Mouse (Mus musculus) hindbrain, embryonic 14.5 days (tissue): ENCODE data around the gene Zgpat. TPM values are rescaled to one million over a fixed set of nuclear protein-coding genes. Genes with fewer than 3 reads are reported as not detected.

Source experiments
- ATAC-seq: fragments of 200-750 bp; cut with Nextera tagmentation; 2 replicates; pipeline ENCODE4 v1.8.0; 2017; ENCODE audit warnings: moderate number of reproducible peaks, mild to moderate bottlenecking, moderate TSS enrichment, moderate library complexity; ENCODE audit not compliant: low FRiP score
- DNase-seq: peaks from one replicate; pipeline ENCODE4 v3.0.0-alpha.2; 2015; ENCODE audit warnings: low spot score
- H3K27ac ChIP-seq: fragments of 300-500 bp; sonication (generic); 2 replicates; pipeline ENCODE4 v1.5.1; 2014; ENCODE audit warnings: mild to moderate bottlenecking, moderate library complexity
- H3K27me3 ChIP-seq: fragments of 300-500 bp; sonication (generic); 2 replicates; pipeline ENCODE4 v1.6.1; 2014; ENCODE audit warnings: mild to moderate bottlenecking, low read length, mixed read lengths; ENCODE audit not compliant: control insufficient read depth, insufficient read depth
- H3K36me3 ChIP-seq: fragments of 300-500 bp; sonication (generic); replicated peaks from 2 replicates; pipeline ENCODE4 v1.6.1; 2014; ENCODE audit not compliant: control insufficient read depth, insufficient read depth
- H3K4me1 ChIP-seq: fragments of 300-500 bp; sonication (generic); replicated peaks from 2 replicates; pipeline ENCODE4 v1.6.1; 2014; ENCODE audit warnings: antibody characterized with exemption, low read length, mixed read lengths; ENCODE audit not compliant: control insufficient read depth, insufficient read depth
- H3K4me2 ChIP-seq: fragments of 300-500 bp; sonication (generic); replicated peaks from 2 replicates; pipeline ENCODE4 v1.6.1; 2014; ENCODE audit warnings: mild to moderate bottlenecking, moderate library complexity
- H3K4me3 ChIP-seq: fragments of 300-500 bp; sonication (generic); replicated peaks from 2 replicates; pipeline ENCODE4 v1.5.1; 2014; ENCODE audit warnings: mild to moderate bottlenecking, low read length
- H3K9ac ChIP-seq: fragments of 300-500 bp; sonication (generic); 2 replicates; pipeline ENCODE4 v1.6.1; 2014
- H3K9me3 ChIP-seq: fragments of 300-500 bp; sonication (generic); 2 replicates; pipeline ENCODE4 v1.6.1; 2016; ENCODE audit warnings: low read length; ENCODE audit not compliant: control insufficient read depth
- WGBS: fragments of 180-500 bp; shearing (Covaris S2); extraction: QIAGEN DNeasy Blood & Tissue Kit; methylation state at CpG from one replicate; pipeline ENCODE4 v1.1.7; 2014; 5-methylcytosine and 5-hydroxymethylcytosine counted together
- polyA plus RNA-seq: library from polyadenylated mRNA; unstranded; fragments of >200 nt; fragmentation: Nextera tagmentation; extraction: Ambion mirVana; gene quantifications from 2 replicates; pipeline ENCODE4 v1.2.1, GENCODE M21; 2014

The Zgpat gene
- polyA plus RNA-seq, 1 experiment from 2014 or later: 67.6 TPM

- no peaks in the 10 kb centered on the region for H3K4me1 ChIP-seq
- no peak overlapping the region for H3K27ac ChIP-seq
- 43% methylated on average over 4 of the region's 4 CpGs for WGBS
- H3K9me3 ChIP-seq: no peaks in the 10 kb centered on the region
- H3K27me3 ChIP-seq: no peaks in the 10 kb centered on the region
- ATAC-seq (peak; percentile 79; the same call in 1 of the 2 replicates), DNase-seq (peak; percentile 93)
- no peak overlapping the region for H3K4me2 ChIP-seq
- H3K9ac ChIP-seq: no peak overlapping the region
- H3K4me3 ChIP-seq: no peak overlapping the region
- peaks cover 35% of the 10 kb centered on the region for H3K36me3 ChIP-seq
These were observed 28.0 kb downstream of the Zgpat start for GRCm38 (mm10) chr2:181392600-181393213.

GRCm38 (mm10) chr2:181394086-181394485 lies 29.4 kb downstream of the Zgpat start:
- H3K27me3 ChIP-seq: no peaks in the 10 kb centered on the region
- H3K9ac ChIP-seq: no peak overlapping the region
- H3K27ac ChIP-seq: no peak overlapping the region
- no peaks in the 10 kb centered on the region for H3K4me1 ChIP-seq
- WGBS: 96% methylated on average over 3 of the region's 3 CpGs
- H3K36me3 ChIP-seq: peaks cover 34% of the 10 kb centered on the region
- H3K9me3 ChIP-seq: no peaks in the 10 kb centered on the region
- no peak overlapping the region for H3K4me3 ChIP-seq
- no peak for DNase-seq
- H3K4me2 ChIP-seq: no peak overlapping the region
- no peak for ATAC-seq

DNA sequence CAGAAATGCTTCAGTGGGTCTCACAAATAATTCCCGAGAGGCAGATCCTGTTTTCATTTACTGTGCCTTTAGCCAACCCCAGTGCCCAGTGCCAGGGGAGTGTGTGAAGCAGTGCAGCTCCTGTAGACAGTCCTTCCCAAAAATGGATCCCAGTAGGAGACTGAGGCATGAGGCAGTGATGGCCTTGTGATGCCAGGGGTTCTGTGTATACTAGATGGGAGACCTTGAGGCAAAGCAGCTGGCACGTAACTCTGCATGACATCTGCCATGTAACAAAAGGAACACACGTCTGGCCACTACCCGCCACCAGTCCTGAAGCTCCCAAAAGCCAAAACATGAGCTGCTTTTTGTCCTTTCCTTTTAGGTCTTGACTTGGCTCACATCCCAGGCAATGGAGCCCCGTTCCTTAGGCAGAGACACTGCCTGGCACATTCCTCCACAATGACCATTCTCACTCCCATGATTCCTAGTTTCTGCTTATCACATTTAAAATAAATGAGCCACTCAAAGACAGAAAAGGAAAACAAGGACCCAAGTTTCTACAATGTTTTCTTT lies 32.6 kb downstream of the Zgpat start:
- Histone ChIP-seq H3K27ac (no peak overlapping the region), H3K4me1 (no peaks in the 10 kb centered on the region), H3K4me2 (no peak overlapping the region), H3K27me3 (no peaks in the 10 kb centered on the region), H3K4me3 (no peak overlapping the region), H3K36me3 (0 out of 2 replicates have a peak, but pooled peaks cover 6% of the 10 kb centered on the region), H3K9me3 (no peaks in the 10 kb centered on the region), H3K9ac (no peak overlapping the region)
- no peak for ATAC-seq
- 59% methylated on average over 5 of the region's 5 CpGs for WGBS
- DNase-seq: no peak

DNA sequence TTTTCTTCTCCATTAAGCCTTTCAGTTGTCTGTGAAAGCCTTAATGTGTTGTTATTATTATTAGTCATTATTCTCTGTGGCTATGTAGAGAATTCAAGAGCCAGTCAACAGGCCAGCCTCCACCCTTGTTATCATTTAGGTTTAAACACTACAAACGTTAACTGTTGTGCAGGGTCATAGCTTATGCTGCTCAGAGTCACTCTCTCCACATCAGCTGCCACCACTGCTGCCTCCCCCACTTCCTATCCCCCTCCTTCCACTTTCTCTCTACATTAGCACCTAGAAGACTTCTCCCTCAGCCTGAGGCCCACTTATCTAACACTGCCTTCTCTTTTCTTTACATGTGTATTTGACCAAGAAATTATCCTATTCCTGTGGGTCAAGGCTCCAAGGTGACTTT lies 36.8 kb downstream of the Zgpat start:
- WGBS: 26% methylated on average over 1 of the region's 1 CpGs
- no peak for ATAC-seq
- Histone ChIP-seq H3K27me3 (no peaks in the 10 kb centered on the region), H3K4me1 (no peaks in the 10 kb centered on the region), H3K9me3 (no peaks in the 10 kb centered on the region), H3K4me3 (no peak overlapping the region), H3K36me3 (no peaks in the 10 kb centered on the region), H3K27ac (no peak overlapping the region), H3K9ac (no peak overlapping the region), H3K4me2 (no peak overlapping the region)
- no peak for DNase-seq

DNA sequence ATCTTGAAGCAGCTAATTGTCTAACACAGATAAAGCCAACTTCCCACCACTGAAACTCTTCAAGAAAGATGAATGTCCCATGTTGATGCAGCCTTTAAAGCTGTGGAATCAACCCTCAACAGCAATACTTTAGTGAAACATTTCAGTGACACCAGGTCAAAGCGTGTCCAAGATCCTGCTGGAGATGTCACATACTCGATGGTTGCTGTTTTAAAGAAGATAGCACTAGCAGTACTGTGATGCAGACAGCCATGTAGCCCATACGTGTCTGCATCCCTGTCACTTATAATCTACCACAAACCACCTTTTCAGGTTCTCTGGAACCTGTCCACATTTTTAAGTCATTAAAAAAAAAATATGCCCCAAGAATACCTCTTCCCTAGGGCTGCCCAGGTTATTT lies 39.0 kb downstream of the Zgpat start:
- Histone ChIP-seq H3K4me3 (no peak overlapping the region), H3K4me2 (no peak overlapping the region), H3K27me3 (no peaks in the 10 kb centered on the region), H3K9me3 (no peaks in the 10 kb centered on the region), H3K27ac (no peak overlapping the region), H3K9ac (no peak overlapping the region), H3K4me1 (no peaks in the 10 kb centered on the region), H3K36me3 (no peaks in the 10 kb centered on the region)
- no peak for DNase-seq
- no peak for ATAC-seq
- WGBS: 95% methylated on average over 3 of the region's 3 CpGs

DNA sequence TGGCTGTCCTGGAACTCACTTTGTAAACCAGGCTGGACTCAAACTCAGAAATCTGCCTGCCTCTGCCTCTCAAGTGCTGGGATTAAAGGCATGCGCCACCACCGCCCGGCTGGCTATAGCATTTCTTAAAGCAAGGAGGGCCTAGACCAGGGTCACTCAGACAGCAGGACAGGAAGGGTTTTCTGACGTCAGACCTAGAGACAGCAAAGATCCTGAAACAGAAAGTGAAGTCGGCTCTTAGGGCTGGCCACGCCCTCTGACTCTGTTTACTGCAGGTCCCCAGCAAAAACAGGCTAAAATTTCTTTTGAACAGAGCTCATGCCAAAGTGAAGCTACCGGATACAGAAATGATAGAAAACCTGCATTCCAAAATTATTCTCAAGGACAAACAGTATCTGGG lies 44.9 kb downstream of the Zgpat start:
- Histone ChIP-seq H3K4me3 (no peak overlapping the region), H3K27ac (no peak overlapping the region), H3K27me3 (no peaks in the 10 kb centered on the region), H3K9me3 (no peaks in the 10 kb centered on the region), H3K4me2 (no peak overlapping the region), H3K9ac (no peak overlapping the region), H3K36me3 (no peaks in the 10 kb centered on the region), H3K4me1 (0 out of 2 replicates have a peak, but pooled peaks cover 3% of the 10 kb centered on the region)
- WGBS: 88% methylated on average over 7 of the region's 7 CpGs
- ATAC-seq (no peak), DNase-seq (no peak)

GRCm38 (mm10) chr2:181410760-181411473 lies 46.2 kb downstream of the Zgpat start:
- 41% methylated on average over 4 of the region's 4 CpGs for WGBS
- peak overlapping the region; percentile 52 for H3K27ac ChIP-seq
- H3K9ac ChIP-seq: peak overlapping the region; percentile 29; the same call in 1 of the 2 replicates

GRCm38 (mm10) chr2:181413141-181413540 lies 48.4 kb downstream of the Zgpat start:
- Histone ChIP-seq H3K9ac (no peak overlapping the region), H3K27ac (no peak overlapping the region), H3K27me3 (no peaks in the 10 kb centered on the region), H3K4me3 (no peak overlapping the region), H3K9me3 (no peaks in the 10 kb centered on the region), H3K4me1 (0 out of 2 replicates have a peak, but pooled peaks cover 3% of the 10 kb centered on the region), H3K4me2 (no peak overlapping the region), H3K36me3 (no peaks in the 10 kb centered on the region)
- DNase-seq (no peak), ATAC-seq (no peak)
- 44% methylated on average over 2 of the region's 2 CpGs for WGBS

More at GRCm38 (mm10) chr2:181410760-181411473, 46.2 kb downstream of the Zgpat start:
- ATAC-seq: peak; percentile 81
- H3K4me2 ChIP-seq: no peak overlapping the region
- peak; percentile 75 for DNase-seq
- no peak overlapping the region for H3K4me3 ChIP-seq
- no peaks in the 10 kb centered on the region for H3K27me3 ChIP-seq
- no peaks in the 10 kb centered on the region for H3K36me3 ChIP-seq
- H3K9me3 ChIP-seq: no peaks in the 10 kb centered on the region
- H3K4me1 ChIP-seq: 0 out of 2 replicates have a peak, but pooled peaks cover 3% of the 10 kb centered on the region

GRCm38 (mm10) chr2:181415945-181416344 lies 51.2 kb downstream of the Zgpat start:
- H3K9ac ChIP-seq: no peak overlapping the region
- no peak overlapping the region for H3K4me2 ChIP-seq
- H3K27ac ChIP-seq: no peak overlapping the region
- DNase-seq (no peak), ATAC-seq (no peak)
- no peaks in the 10 kb centered on the region for H3K9me3 ChIP-seq
- 0 out of 2 replicates have a peak, but pooled peaks cover 2% of the 10 kb centered on the region for H3K4me1 ChIP-seq
- no peaks in the 10 kb centered on the region for H3K27me3 ChIP-seq
- no peak overlapping the region for H3K4me3 ChIP-seq
- WGBS: 54% methylated on average over 3 of the region's 3 CpGs
- no peaks in the 10 kb centered on the region for H3K36me3 ChIP-seq
